Mouse (Mus musculus): ENCODE data around the gene Cidec. TPM values are rescaled to one million over a fixed set of nuclear protein-coding genes. Genes with fewer than 3 reads are reported as not detected.

The Cidec gene
- polyA plus RNA-seq, 1 experiment = not detected

DNA sequence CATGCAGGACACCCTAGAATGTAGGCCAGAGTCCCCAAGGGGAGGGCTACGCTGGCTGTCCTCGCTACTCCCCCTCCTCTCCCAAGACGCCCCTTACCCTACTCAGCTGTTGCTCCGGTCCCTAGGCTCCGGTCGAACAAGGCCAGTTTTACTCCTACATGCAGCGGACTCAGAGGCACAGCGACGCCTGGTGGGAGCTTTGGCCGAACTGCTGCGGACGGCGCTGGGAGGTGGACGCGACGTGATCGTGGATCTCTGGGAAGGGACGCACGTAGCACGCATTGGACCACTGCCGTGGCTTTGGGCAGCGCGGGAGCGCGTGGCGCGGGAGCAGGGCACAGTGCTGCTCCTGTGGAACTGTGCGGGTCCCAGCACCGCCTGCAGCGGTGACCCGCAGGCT, 33.9 kb upstream of the Cidec start:
- Histone ChIP-seq H3ac (ENCODE audit: control insufficient read depth, insufficient read length, low read depth) (peak overlapping the region; percentile 9), H3K27me3 (ENCODE audit: control insufficient read depth, insufficient read depth, insufficient read length) (peaks cover 9% of the 10 kb centered on the region), H3K79me3 (ENCODE audit: low read depth) (peaks cover 1% of the 10 kb centered on the region), H3K4me3 (ENCODE audit: insufficient read depth, poor library complexity, severe bottlenecking) (no peak overlapping the region), H3K79me2 (ENCODE audit: control insufficient read depth, insufficient read depth) (no peaks in the 10 kb centered on the region), H3K36me3 (ENCODE audit: control insufficient read depth, insufficient read depth) (no peaks in the 10 kb centered on the region)
- no peak for TF ChIP-seq MAX (IDR thresholded peaks at IDR 0.05)
- no peak for TF ChIP-seq USF1 (IDR thresholded peaks at IDR 0.05; ENCODE audit: low read depth)
- no peak for TF ChIP-seq MYOG (IDR thresholded peaks at IDR 0.05; ENCODE audit: control insufficient read depth, extremely low read depth, insufficient read length)
- TF ChIP-seq FOSL1 (IDR thresholded peaks at IDR 0.05; ENCODE audit: insufficient read depth, low read length, poor library complexity, severe bottlenecking) = no peak
- TF ChIP-seq CTCF (IDR thresholded peaks at IDR 0.05; ENCODE audit: control insufficient read depth, insufficient read depth, insufficient read length) = peak; percentile 88

DNA sequence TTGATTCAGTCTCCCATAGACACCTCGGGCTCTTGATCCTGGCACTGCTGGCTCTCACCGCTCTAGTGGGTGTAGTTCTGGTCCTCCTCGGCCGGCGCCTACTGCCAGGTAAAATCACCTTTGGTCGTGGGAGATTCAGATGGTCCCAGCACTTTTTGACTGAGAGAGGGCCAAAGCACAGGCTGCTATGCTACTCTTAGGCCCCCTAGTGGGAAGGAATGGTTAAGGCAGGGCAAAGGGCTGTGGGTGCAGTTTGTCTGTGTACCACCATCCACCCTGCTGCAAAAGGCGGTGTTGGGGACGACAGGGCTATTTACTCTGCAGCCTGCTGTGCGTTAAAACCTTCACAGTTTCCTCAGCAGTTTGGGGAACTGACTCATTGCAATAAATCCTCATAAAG, 33.5 kb upstream of the Cidec start:
- Histone ChIP-seq H3ac (ENCODE audit: control insufficient read depth, insufficient read length, low read depth) (no peak overlapping the region), H3K4me3 (ENCODE audit: insufficient read depth, poor library complexity, severe bottlenecking) (no peak overlapping the region), H3K27me3 (ENCODE audit: control insufficient read depth, insufficient read depth, insufficient read length) (peaks cover 13% of the 10 kb centered on the region), H3K36me3 (ENCODE audit: control insufficient read depth, insufficient read depth) (no peaks in the 10 kb centered on the region), H3K79me2 (ENCODE audit: control insufficient read depth, insufficient read depth) (no peaks in the 10 kb centered on the region), H3K79me3 (ENCODE audit: low read depth) (peaks cover 1% of the 10 kb centered on the region)
- no peak for TF ChIP-seq CEBPB (IDR thresholded peaks at IDR 0.05; ENCODE audit: low read depth)
- TF ChIP-seq CTCF (IDR thresholded peaks at IDR 0.05; ENCODE audit: control insufficient read depth, insufficient read depth, insufficient read length) = peak; percentile 81

DNA sequence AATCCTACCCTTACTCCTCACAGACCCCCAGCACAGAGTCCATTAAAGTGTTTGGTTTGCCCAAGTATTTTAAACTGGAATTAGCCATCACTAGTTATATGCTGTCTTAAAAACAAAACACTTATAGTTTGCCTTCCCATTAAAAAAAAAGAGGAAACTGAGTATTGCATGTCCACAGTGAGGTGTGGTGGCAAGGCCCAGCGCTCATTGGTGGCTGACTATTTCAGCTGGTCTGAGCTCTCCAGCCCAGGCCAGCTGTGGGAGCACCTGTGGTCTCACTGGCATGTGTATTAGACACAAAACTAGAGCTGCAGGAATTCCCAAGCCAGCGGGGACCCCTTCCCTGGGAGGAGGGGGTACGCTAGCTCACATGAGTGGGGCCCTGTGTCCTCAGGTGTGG, 33.0 kb upstream of the Cidec start:
- Histone ChIP-seq H3ac (ENCODE audit: control insufficient read depth, insufficient read length, low read depth) (no peak overlapping the region), H3K79me3 (ENCODE audit: low read depth) (peaks cover 1% of the 10 kb centered on the region), H3K36me3 (ENCODE audit: control insufficient read depth, insufficient read depth) (no peaks in the 10 kb centered on the region), H3K79me2 (ENCODE audit: control insufficient read depth, insufficient read depth) (no peaks in the 10 kb centered on the region), H3K4me3 (ENCODE audit: insufficient read depth, poor library complexity, severe bottlenecking) (no peak overlapping the region), H3K27me3 (ENCODE audit: control insufficient read depth, insufficient read depth, insufficient read length) (peaks cover 15% of the 10 kb centered on the region)
- TF ChIP-seq USF1 (IDR thresholded peaks at IDR 0.05; ENCODE audit: low read depth) (no peak), CEBPB (IDR thresholded peaks at IDR 0.05; ENCODE audit: low read depth) (no peak), MYOD1 (IDR thresholded peaks at IDR 0.05; ENCODE audit: control insufficient read depth, insufficient read length, low read depth) (no peak)

DNA sequence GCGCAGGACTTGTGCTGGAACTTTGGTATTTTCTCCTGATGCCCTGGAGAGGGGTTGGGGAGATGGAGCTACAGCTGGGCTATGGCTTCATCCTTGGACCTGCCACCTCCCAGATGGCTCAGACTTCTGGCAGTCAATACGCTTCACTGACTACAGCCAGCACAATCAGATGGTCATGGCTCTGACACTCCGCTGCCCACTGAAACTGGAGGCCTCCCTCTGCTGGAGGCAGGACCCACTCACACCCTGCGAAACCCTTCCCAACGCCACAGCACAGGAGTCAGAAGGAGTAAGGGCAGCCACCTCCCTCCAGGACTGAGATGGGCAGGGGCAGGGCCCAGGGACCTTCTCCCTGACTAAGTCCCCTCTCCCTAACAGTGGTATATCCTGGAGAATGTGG, 30.0 kb upstream of the Cidec start:
- TF ChIP-seq FOSL1 (IDR thresholded peaks at IDR 0.05; ENCODE audit: insufficient read depth, low read length, poor library complexity, severe bottlenecking) = no peak
- no peak for TF ChIP-seq MAX (IDR thresholded peaks at IDR 0.05)
- TF ChIP-seq USF1 (IDR thresholded peaks at IDR 0.05; ENCODE audit: low read depth) = no peak
- no peak for TF ChIP-seq MYOG (IDR thresholded peaks at IDR 0.05; ENCODE audit: control insufficient read depth, extremely low read depth, insufficient read length)
- no peak for TF ChIP-seq CTCF (IDR thresholded peaks at IDR 0.05; ENCODE audit: control insufficient read depth, insufficient read depth, insufficient read length)
- TF ChIP-seq MYOD1 (IDR thresholded peaks at IDR 0.05; ENCODE audit: control insufficient read depth, insufficient read length, low read depth) = no peak
- no peak for TF ChIP-seq CEBPB (IDR thresholded peaks at IDR 0.05; ENCODE audit: low read depth)
- Histone ChIP-seq H3K79me2 (ENCODE audit: control insufficient read depth, insufficient read depth) (no peaks in the 10 kb centered on the region), H3K79me3 (ENCODE audit: low read depth) (no peaks in the 10 kb centered on the region), H3K4me3 (ENCODE audit: insufficient read depth, poor library complexity, severe bottlenecking) (no peak overlapping the region), H3ac (ENCODE audit: control insufficient read depth, insufficient read length, low read depth) (no peak overlapping the region), H3K27me3 (ENCODE audit: control insufficient read depth, insufficient read depth, insufficient read length) (peaks cover 23% of the 10 kb centered on the region), H3K36me3 (ENCODE audit: control insufficient read depth, insufficient read depth) (no peaks in the 10 kb centered on the region)

DNA sequence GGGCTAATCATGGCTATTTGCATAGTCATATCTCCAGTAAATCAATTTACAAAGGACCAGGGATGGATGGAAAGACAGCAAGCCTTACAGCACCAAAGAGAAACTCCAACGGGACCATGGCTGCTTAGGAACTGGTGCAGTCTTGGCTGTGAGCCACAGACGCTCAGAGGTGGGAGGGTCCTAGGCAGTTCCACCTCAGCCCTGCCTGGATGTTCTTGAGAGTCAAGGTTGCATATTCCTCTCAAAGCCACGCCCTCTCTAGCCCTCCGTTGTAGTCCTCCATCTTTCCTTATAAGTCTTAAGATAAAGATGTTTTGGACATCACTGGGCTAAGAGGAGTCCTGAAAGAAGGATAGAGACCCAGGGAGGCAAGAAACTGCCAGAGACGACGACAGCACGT, 28.5 kb upstream of the Cidec start:
- Histone ChIP-seq H3K4me3 (ENCODE audit: insufficient read depth, poor library complexity, severe bottlenecking) (no peak overlapping the region), H3K27me3 (ENCODE audit: control insufficient read depth, insufficient read depth, insufficient read length) (peaks cover 34% of the 10 kb centered on the region), H3K79me3 (ENCODE audit: low read depth) (no peaks in the 10 kb centered on the region), H3K36me3 (ENCODE audit: control insufficient read depth, insufficient read depth) (no peaks in the 10 kb centered on the region), H3K79me2 (ENCODE audit: control insufficient read depth, insufficient read depth) (no peaks in the 10 kb centered on the region), H3ac (ENCODE audit: control insufficient read depth, insufficient read length, low read depth) (no peak overlapping the region)
- TF ChIP-seq CEBPB (IDR thresholded peaks at IDR 0.05; ENCODE audit: low read depth) = no peak
- no peak for TF ChIP-seq MAX (IDR thresholded peaks at IDR 0.05)
- TF ChIP-seq FOSL1 (IDR thresholded peaks at IDR 0.05; ENCODE audit: insufficient read depth, low read length, poor library complexity, severe bottlenecking) = no peak
- TF ChIP-seq CTCF (IDR thresholded peaks at IDR 0.05; ENCODE audit: control insufficient read depth, insufficient read depth, insufficient read length) = no peak
- TF ChIP-seq USF1 (IDR thresholded peaks at IDR 0.05; ENCODE audit: low read depth) = no peak
- TF ChIP-seq MYOD1 (IDR thresholded peaks at IDR 0.05; ENCODE audit: control insufficient read depth, insufficient read length, low read depth) = no peak

DNA sequence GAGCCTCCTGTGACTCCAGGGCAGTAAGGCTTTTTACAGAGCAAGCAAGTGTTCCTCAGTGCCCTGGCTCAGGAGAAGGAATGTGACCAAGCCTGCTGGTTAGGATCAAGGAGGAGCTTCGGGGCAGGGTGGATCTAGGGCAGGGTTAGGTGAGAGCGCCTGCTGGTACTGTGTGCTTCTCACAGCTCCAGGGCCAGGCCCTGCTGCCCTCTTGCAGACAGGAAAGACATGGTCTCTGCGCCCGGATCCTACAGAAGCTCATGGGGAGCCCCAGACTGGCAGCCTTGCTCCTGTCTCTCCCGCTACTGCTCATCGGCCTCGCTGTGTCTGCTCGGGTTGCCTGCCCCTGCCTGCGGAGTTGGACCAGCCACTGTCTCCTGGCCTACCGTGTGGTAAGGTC, 23.1 kb upstream of the Cidec start:
- H3ac ChIP-seq (ENCODE audit: control insufficient read depth, insufficient read length, low read depth) = no peak overlapping the region
- H3K79me2 ChIP-seq (ENCODE audit: control insufficient read depth, insufficient read depth) = no peaks in the 10 kb centered on the region
- TF ChIP-seq MAX (IDR thresholded peaks at IDR 0.05) = no peak
- TF ChIP-seq MYOG (IDR thresholded peaks at IDR 0.05; ENCODE audit: control insufficient read depth, extremely low read depth, insufficient read length) = no peak
- no peak for TF ChIP-seq CEBPB (IDR thresholded peaks at IDR 0.05; ENCODE audit: low read depth)
- TF ChIP-seq CTCF (IDR thresholded peaks at IDR 0.05; ENCODE audit: control insufficient read depth, insufficient read depth, insufficient read length) = no peak
- H3K27me3 ChIP-seq (ENCODE audit: control insufficient read depth, insufficient read depth, insufficient read length) = peaks cover 44% of the 10 kb centered on the region
- H3K36me3 ChIP-seq (ENCODE audit: control insufficient read depth, insufficient read depth) = no peaks in the 10 kb centered on the region
- H3K4me3 ChIP-seq (ENCODE audit: insufficient read depth, poor library complexity, severe bottlenecking) = no peak overlapping the region
- H3K79me3 ChIP-seq (ENCODE audit: low read depth) = no peaks in the 10 kb centered on the region
